Mouse (Mus musculus): ENCODE results near the gene Fcna. TPM values are rescaled to one million over a fixed set of nuclear protein-coding genes. Genes with fewer than 3 reads are reported as not detected.

The Fcna gene
- polyA plus RNA-seq, 1 experiment from 2014 or later = 2.0 TPM

- 97% methylated on average over 5 of the region's 5 CpGs for WGBS
- Histone ChIP-seq H3K4me3 (ENCODE audit: low read depth, low read length) (no peak overlapping the region), H3K4me2 (ENCODE audit: low read length) (no peak overlapping the region), H3K27me3 (replicated peaks; ENCODE audit: control insufficient read depth, insufficient read depth, low read length) (no peaks in the 10 kb centered on the region), H3K36me3 (ENCODE audit: control insufficient read depth, insufficient read depth, low read length) (peaks cover 94% of the 10 kb centered on the region), H3K4me1 (ENCODE audit: control insufficient read depth, insufficient read depth, low read length) (no peaks in the 10 kb centered on the region), H3K9ac (ENCODE audit: low read length) (no peak overlapping the region), H3K27ac (ENCODE audit: low read depth, low read length) (no peak overlapping the region), H3K9me3 (replicated peaks; ENCODE audit: control insufficient read depth, low read length) (no peaks in the 10 kb centered on the region)
- DNase-seq (ENCODE audit: low spot score) (no peak), ATAC-seq (no peak)
Observed at GRCm38 (mm10) chr2:25596765-25597510, 30.9 kb downstream of the Fcna start.

GRCm38 (mm10) chr2:25591863-25592262, 36.0 kb downstream of the Fcna start:
- Histone ChIP-seq H3K4me3 (ENCODE audit: low read depth, low read length) (no peak overlapping the region), H3K27ac (ENCODE audit: low read depth, low read length) (no peak overlapping the region), H3K4me2 (ENCODE audit: low read length) (no peak overlapping the region), H3K4me1 (ENCODE audit: control insufficient read depth, insufficient read depth, low read length) (no peaks in the 10 kb centered on the region), H3K36me3 (ENCODE audit: control insufficient read depth, insufficient read depth, low read length) (peaks cover 87% of the 10 kb centered on the region), H3K9me3 (replicated peaks; ENCODE audit: control insufficient read depth, low read length) (no peaks in the 10 kb centered on the region), H3K9ac (ENCODE audit: low read length) (no peak overlapping the region), H3K27me3 (replicated peaks; ENCODE audit: control insufficient read depth, insufficient read depth, low read length) (no peaks in the 10 kb centered on the region)
- ATAC-seq (no peak), DNase-seq (ENCODE audit: low spot score) (no peak)
- 87% methylated on average over 2 of the region's 2 CpGs for WGBS

- ATAC-seq (no peak), DNase-seq (ENCODE audit: low spot score) (no peak)
- Histone ChIP-seq H3K27me3 (replicated peaks; ENCODE audit: control insufficient read depth, insufficient read depth, low read length) (no peaks in the 10 kb centered on the region), H3K27ac (ENCODE audit: low read depth, low read length) (no peak overlapping the region), H3K4me2 (ENCODE audit: low read length) (no peak overlapping the region), H3K9ac (ENCODE audit: low read length) (no peak overlapping the region), H3K4me3 (ENCODE audit: low read depth, low read length) (no peak overlapping the region), H3K9me3 (replicated peaks; ENCODE audit: control insufficient read depth, low read length) (no peaks in the 10 kb centered on the region), H3K36me3 (ENCODE audit: control insufficient read depth, insufficient read depth, low read length) (peaks cover 88% of the 10 kb centered on the region), H3K4me1 (ENCODE audit: control insufficient read depth, insufficient read depth, low read length) (no peaks in the 10 kb centered on the region)
- WGBS = 97% methylated on average over 8 of the region's 8 CpGs
Observed at GRCm38 (mm10) chr2:25588227-25588907, 39.5 kb downstream of the Fcna start.

- Histone ChIP-seq H3K27me3 (replicated peaks; ENCODE audit: control insufficient read depth, insufficient read depth, low read length) (no peaks in the 10 kb centered on the region), H3K4me2 (ENCODE audit: low read length) (no peak overlapping the region), H3K9ac (ENCODE audit: low read length) (no peak overlapping the region), H3K4me3 (ENCODE audit: low read depth, low read length) (no peak overlapping the region), H3K36me3 (ENCODE audit: control insufficient read depth, insufficient read depth, low read length) (peaks cover 81% of the 10 kb centered on the region), H3K4me1 (ENCODE audit: control insufficient read depth, insufficient read depth, low read length) (peaks cover 4% of the 10 kb centered on the region; the same call in 1 of the 2 replicates), H3K9me3 (replicated peaks; ENCODE audit: control insufficient read depth, low read length) (no peaks in the 10 kb centered on the region), H3K27ac (ENCODE audit: low read depth, low read length) (no peak overlapping the region)
- WGBS = 93% methylated on average over 8 of the region's 8 CpGs
- ATAC-seq = no peak
- no peak for DNase-seq (ENCODE audit: low spot score)
Observed at GRCm38 (mm10) chr2:25587290-25587689, 40.5 kb downstream of the Fcna start.

GRCm38 (mm10) chr2:25585601-25586000, 42.2 kb downstream of the Fcna start:
- WGBS = 80% methylated on average over 3 of the region's 3 CpGs
- Histone ChIP-seq H3K4me1 (ENCODE audit: control insufficient read depth, insufficient read depth, low read length) (peaks cover 6% of the 10 kb centered on the region; the same call in 1 of the 2 replicates), H3K27me3 (replicated peaks; ENCODE audit: control insufficient read depth, insufficient read depth, low read length) (peaks cover 4% of the 10 kb centered on the region), H3K36me3 (ENCODE audit: control insufficient read depth, insufficient read depth, low read length) (peaks cover 64% of the 10 kb centered on the region), H3K9ac (ENCODE audit: low read length) (no peak overlapping the region), H3K27ac (ENCODE audit: low read depth, low read length) (no peak overlapping the region), H3K4me3 (ENCODE audit: low read depth, low read length) (no peak overlapping the region), H3K4me2 (ENCODE audit: low read length) (no peak overlapping the region), H3K9me3 (replicated peaks; ENCODE audit: control insufficient read depth, low read length) (no peaks in the 10 kb centered on the region)
- DNase-seq (ENCODE audit: low spot score) (no peak), ATAC-seq (no peak)

- Histone ChIP-seq H3K9ac (ENCODE audit: low read length) (no peak overlapping the region), H3K4me3 (ENCODE audit: low read depth, low read length) (no peak overlapping the region), H3K4me1 (ENCODE audit: control insufficient read depth, insufficient read depth, low read length) (peaks cover 6% of the 10 kb centered on the region; the same call in 1 of the 2 replicates), H3K4me2 (ENCODE audit: low read length) (no peak overlapping the region), H3K27ac (ENCODE audit: low read depth, low read length) (no peak overlapping the region), H3K27me3 (replicated peaks; ENCODE audit: control insufficient read depth, insufficient read depth, low read length) (peaks cover 12% of the 10 kb centered on the region), H3K36me3 (ENCODE audit: control insufficient read depth, insufficient read depth, low read length) (peaks cover 56% of the 10 kb centered on the region), H3K9me3 (replicated peaks; ENCODE audit: control insufficient read depth, low read length) (no peaks in the 10 kb centered on the region)
- no peak for DNase-seq (ENCODE audit: low spot score)
- 81% methylated on average over 4 of the region's 4 CpGs for WGBS
- ATAC-seq = no peak
Observed at GRCm38 (mm10) chr2:25584856-25585255, 43.0 kb downstream of the Fcna start.

GRCm38 (mm10) chr2:25584152-25584551, 43.7 kb downstream of the Fcna start:
- Histone ChIP-seq H3K9ac (ENCODE audit: low read length) (no peak overlapping the region), H3K27me3 (replicated peaks; ENCODE audit: control insufficient read depth, insufficient read depth, low read length) (peaks cover 19% of the 10 kb centered on the region), H3K4me1 (ENCODE audit: control insufficient read depth, insufficient read depth, low read length) (peaks cover 6% of the 10 kb centered on the region; the same call in 1 of the 2 replicates), H3K4me2 (ENCODE audit: low read length) (no peak overlapping the region), H3K36me3 (ENCODE audit: control insufficient read depth, insufficient read depth, low read length) (peaks cover 50% of the 10 kb centered on the region), H3K4me3 (ENCODE audit: low read depth, low read length) (no peak overlapping the region), H3K27ac (ENCODE audit: low read depth, low read length) (no peak overlapping the region), H3K9me3 (replicated peaks; ENCODE audit: control insufficient read depth, low read length) (no peaks in the 10 kb centered on the region)
- ATAC-seq (no peak), DNase-seq (ENCODE audit: low spot score) (no peak)
- 89% methylated on average over 3 of the region's 3 CpGs for WGBS

GRCm38 (mm10) chr2:25583571-25583970, 44.3 kb downstream of the Fcna start:
- Histone ChIP-seq H3K27me3 (replicated peaks; ENCODE audit: control insufficient read depth, insufficient read depth, low read length) (peaks cover 24% of the 10 kb centered on the region), H3K4me3 (ENCODE audit: low read depth, low read length) (no peak overlapping the region), H3K27ac (ENCODE audit: low read depth, low read length) (no peak overlapping the region), H3K36me3 (ENCODE audit: control insufficient read depth, insufficient read depth, low read length) (peaks cover 48% of the 10 kb centered on the region), H3K4me1 (ENCODE audit: control insufficient read depth, insufficient read depth, low read length) (peaks cover 6% of the 10 kb centered on the region; the same call in 1 of the 2 replicates), H3K9ac (ENCODE audit: low read length) (no peak overlapping the region), H3K4me2 (ENCODE audit: low read length) (no peak overlapping the region), H3K9me3 (replicated peaks; ENCODE audit: control insufficient read depth, low read length) (no peaks in the 10 kb centered on the region)
- ATAC-seq (no peak), DNase-seq (ENCODE audit: low spot score) (no peak)
- 68% methylated on average over 4 of the region's 4 CpGs for WGBS

GRCm38 (mm10) chr2:25583120-25583481, 44.7 kb downstream of the Fcna start:
- H3K27ac ChIP-seq (ENCODE audit: low read depth, low read length) = 0 out of 2 replicates have a peak overlapping the region, but pooled peaks have one; percentile 5

More at GRCm38 (mm10) chr2:25583120-25583481, 44.7 kb downstream of the Fcna start:
- Histone ChIP-seq H3K27me3 (replicated peaks; ENCODE audit: control insufficient read depth, insufficient read depth, low read length) (peaks cover 29% of the 10 kb centered on the region), H3K4me3 (ENCODE audit: low read depth, low read length) (no peak overlapping the region), H3K9ac (ENCODE audit: low read length) (peak overlapping the region; percentile 32), H3K9me3 (replicated peaks; ENCODE audit: control insufficient read depth, low read length) (no peaks in the 10 kb centered on the region), H3K36me3 (ENCODE audit: control insufficient read depth, insufficient read depth, low read length) (peaks cover 44% of the 10 kb centered on the region), H3K4me1 (ENCODE audit: control insufficient read depth, insufficient read depth, low read length) (peaks cover 6% of the 10 kb centered on the region; the same call in 1 of the 2 replicates), H3K4me2 (ENCODE audit: low read length) (no peak overlapping the region)
- 84% methylated on average over 6 of the region's 6 CpGs for WGBS
- DNase-seq (ENCODE audit: low spot score) (no peak), ATAC-seq (no peak)
